Mouse (Mus musculus) adrenal gland, postnatal 36 days (tissue): Measurements from ENCODE around the gene Atp6v0d1. TPM values are rescaled to one million over a fixed set of nuclear protein-coding genes. Genes with fewer than 3 reads are reported as not detected.

Source experiments
- microRNA-seq: library from miRNA; unstranded; fragments of <30 nt; microRNA quantifications from one replicate; pipeline ENCODE4 v1.2.0, GENCODE M21; 2021
- total RNA-seq, 2 experiments: library from RNA; stranded (reverse); gene quantifications; 2 replicates each; pipeline ENCODE4 v1.2.3; 2021

The Atp6v0d1 gene
- total RNA-seq, 2 experiments from 2014 or later = 115 to 120 TPM

Small RNA genes lying within 50 kb of the gene (microRNA-seq; reads per million reads assigned to microRNA genes)
- gene Mir1966 = not detected

Other genes starting within 250 kb of the Atp6v0d1 start
- 1 to 10 TPM; 3.4 to 6.1 TPM for gene Lrrc29, start 239.8 kb downstream of the Atp6v0d1 start, total RNA-seq
- 10 to 100 TPM; 61.5 to 67.0 TPM for gene Tmem208, start 239.7 kb downstream of the Atp6v0d1 start, total RNA-seq
- 10 to 100 TPM; 11.9 to 14.4 TPM for gene Fhod1, start 218.1 kb downstream of the Atp6v0d1 start, total RNA-seq
- gene Slc9a5, start 217.2 kb downstream of the Atp6v0d1 start, total RNA-seq = under 1 TPM; 0.76 to 0.99 TPM
- 1 to 10 TPM in 1 of 2 experiments, under 1 TPM in 1; 0.23 to 1.4 TPM for gene Plekhg4, start 192.8 kb downstream of the Atp6v0d1 start, total RNA-seq
- gene Kctd19, start 152.5 kb downstream of the Atp6v0d1 start, total RNA-seq = not detected
- 1 to 10 TPM; 2.4 to 2.8 TPM for gene Lrrc36, start 152.5 kb downstream of the Atp6v0d1 start, total RNA-seq
- gene Tppp3, start 94.5 kb downstream of the Atp6v0d1 start, total RNA-seq = 10 to 100 TPM; 23.6 to 36.2 TPM
- gene Zdhhc1, start 69.1 kb downstream of the Atp6v0d1 start, total RNA-seq = 10 to 100 TPM; 16.0 to 17.7 TPM
- under 1 TPM; 0.23 to 0.66 TPM for gene Hsd11b2, start 47.3 kb downstream of the Atp6v0d1 start, total RNA-seq
- 10 to 100 TPM; 27.5 to 33.8 TPM for gene Ripor1, start 39.2 kb upstream of the Atp6v0d1 start, total RNA-seq
- 10 to 100 TPM; 50.8 to 65.2 TPM for gene Ctcf, start 70.5 kb upstream of the Atp6v0d1 start, total RNA-seq
- 1 to 10 TPM in 1 of 2 experiments, under 1 TPM in 1; 0.92 to 1.9 TPM for gene Agrp, start 71.3 kb upstream of the Atp6v0d1 start, total RNA-seq
- 1 to 10 TPM; 1.2 to 1.4 TPM for gene Carmil2, start 120.2 kb upstream of the Atp6v0d1 start, total RNA-seq
- gene Acd, start 135.1 kb upstream of the Atp6v0d1 start, total RNA-seq = 10 to 100 TPM; 24.9 to 26.3 TPM
- 10 to 100 TPM; 10.7 to 14.0 TPM for gene Pard6a, start 135.1 kb upstream of the Atp6v0d1 start, total RNA-seq
- gene 4933405L10Rik, start 141.6 kb upstream of the Atp6v0d1 start, total RNA-seq = not detected
- gene Enkd1, start 142.2 kb upstream of the Atp6v0d1 start, total RNA-seq = 1 to 10 TPM; 4.5 to 4.9 TPM
- gene Gfod2, start 192.6 kb upstream of the Atp6v0d1 start, total RNA-seq = 10 to 100 TPM in 1 of 2 experiments, 1 to 10 TPM in 1; 9.7 to 10.3 TPM